Mouse (Mus musculus) myocyte (in vitro differentiated cells): ENCODE data around the gene Pacsin2.

Source experiments
- CEBPB ChIP-seq: IDR thresholded peaks from 2 replicates; pipeline ENCODE4 v1.6.1; 2011; ENCODE audit warnings: mild to moderate bottlenecking, moderate library complexity; ENCODE audit not compliant: poor library complexity, insufficient read depth, severe bottlenecking
- MAX ChIP-seq: IDR thresholded peaks from one replicate; pipeline ENCODE4 v1.6.1; 2011; ENCODE audit warnings: low read depth, mild to moderate bottlenecking, control low read depth
- POLR2A ChIP-seq: IDR thresholded peaks from one replicate; pipeline ENCODE4 v1.6.1; 2011; ENCODE audit warnings: low read depth, mild to moderate bottlenecking, control low read depth, moderate library complexity; ENCODE audit not compliant: insufficient read length
- POLR2AphosphoS2 ChIP-seq: IDR thresholded peaks from one replicate; pipeline ENCODE4 v1.6.1; 2011; ENCODE audit warnings: low read depth, control low read depth; ENCODE audit not compliant: insufficient read length
- SRF ChIP-seq: IDR thresholded peaks from one replicate; pipeline ENCODE4 v1.6.1; 2011; ENCODE audit warnings: low read depth; ENCODE audit not compliant: control insufficient read depth, insufficient read length
- TCF12 ChIP-seq: IDR thresholded peaks from one replicate; pipeline ENCODE4 v1.6.1; 2011; ENCODE audit warnings: mild to moderate bottlenecking, control low read depth; ENCODE audit not compliant: poor library complexity, insufficient read depth, severe bottlenecking
- USF1 ChIP-seq: IDR thresholded peaks from one replicate; pipeline ENCODE4 v1.6.1; 2011; ENCODE audit warnings: low read depth, mild to moderate bottlenecking, control low read depth, moderate library complexity

DNA sequence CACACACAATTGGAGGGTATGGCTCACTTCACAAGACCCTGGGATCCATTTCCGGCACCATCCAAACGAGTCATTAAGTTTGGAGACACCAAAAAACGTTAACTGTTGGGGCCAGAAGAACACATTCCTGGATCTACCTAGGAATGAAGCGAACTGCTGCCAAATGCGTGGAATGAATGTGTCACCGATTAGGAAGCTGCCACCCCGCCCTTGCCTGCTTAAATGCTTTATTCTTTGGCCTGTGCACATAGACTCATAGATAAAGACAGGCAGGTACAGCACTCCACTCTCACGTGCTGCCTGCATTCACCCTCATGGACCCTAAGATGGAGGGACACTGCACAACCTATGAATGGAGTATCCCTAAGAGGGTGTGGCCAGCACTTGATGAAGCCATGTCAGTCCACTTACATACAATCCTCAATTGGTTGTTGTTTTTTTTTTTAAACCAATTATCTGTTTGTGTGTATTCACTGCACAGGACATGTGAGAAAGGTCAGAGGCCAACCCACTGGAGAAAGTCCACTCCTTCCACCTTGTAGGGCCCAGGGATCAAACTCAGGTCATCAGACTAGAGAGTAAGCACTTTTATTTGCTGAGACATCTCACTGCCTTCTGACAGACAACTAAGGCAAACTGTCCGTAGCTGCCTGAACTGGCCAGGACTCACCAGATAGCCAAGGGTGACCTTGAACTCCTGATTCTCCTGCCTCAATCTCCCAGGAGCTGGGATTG is 3.0 kb upstream of the Pacsin2 start:
- no peak for TF ChIP-seq POLR2AphosphoS2
- TF ChIP-seq POLR2A: no peak
- TF ChIP-seq SRF: no peak
- no peak for TF ChIP-seq TCF12
- TF ChIP-seq USF1: no peak
- no peak for TF ChIP-seq CEBPB
- TF ChIP-seq MAX: no peak
